Mouse (Mus musculus) testis, postnatal 10 days (tissue): Measurements from ENCODE around the gene Egln3.
A peak's percentile ranks its signal among the peaks of the same experiment; 100 is the strongest.

ENCODE experiments used
- DNase-seq: peaks from one replicate; pipeline ENCODE4 v3.0.0; 2021; ENCODE audit warnings: low spot score

The Egln3 gene

DNA sequence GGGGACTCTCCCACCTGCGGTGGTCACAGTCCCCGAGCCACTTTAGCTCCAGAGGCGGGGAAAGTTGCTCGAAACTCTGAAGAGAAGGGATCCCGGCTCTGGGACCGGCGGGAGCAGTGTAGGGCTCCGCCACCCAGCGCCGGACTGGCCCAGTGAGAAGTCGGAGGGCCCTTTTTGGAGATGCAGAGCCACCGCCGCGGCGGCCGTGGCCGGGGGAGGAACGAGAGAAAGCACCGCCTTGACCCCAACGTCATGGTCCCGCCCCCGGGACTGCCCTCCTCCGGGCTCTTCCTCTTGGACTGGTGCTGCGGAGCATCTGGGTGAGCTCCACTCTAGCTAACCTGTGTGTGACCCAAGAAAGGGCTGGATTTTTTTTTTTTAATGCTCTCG, at the start of gene Egln3:
TSS of gene Egln3 (minus strand) at position 205 of the 390 bp plus-strand sequence.
- DNase-seq = peak; percentile 92

DNA sequence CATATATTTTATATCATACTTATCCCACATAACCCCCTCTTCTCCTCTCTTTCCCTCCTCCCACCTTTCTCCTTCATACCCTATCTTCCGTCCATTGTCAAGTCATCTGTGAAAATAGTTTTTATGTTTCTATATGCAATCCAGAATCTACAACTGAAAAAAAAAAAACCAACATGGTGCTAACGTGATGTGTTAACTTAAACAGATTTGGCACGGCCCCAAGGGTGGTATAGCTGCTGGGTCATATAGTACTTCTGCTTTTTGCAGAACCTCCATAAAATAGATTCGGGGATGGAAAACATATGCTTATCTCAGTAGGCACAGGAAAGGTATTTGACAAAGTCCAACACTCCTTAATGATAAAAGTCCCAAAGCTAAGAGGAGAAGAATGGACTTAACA, 49.8 kb upstream of the Egln3 start:
- DNase-seq = no peak

DNA sequence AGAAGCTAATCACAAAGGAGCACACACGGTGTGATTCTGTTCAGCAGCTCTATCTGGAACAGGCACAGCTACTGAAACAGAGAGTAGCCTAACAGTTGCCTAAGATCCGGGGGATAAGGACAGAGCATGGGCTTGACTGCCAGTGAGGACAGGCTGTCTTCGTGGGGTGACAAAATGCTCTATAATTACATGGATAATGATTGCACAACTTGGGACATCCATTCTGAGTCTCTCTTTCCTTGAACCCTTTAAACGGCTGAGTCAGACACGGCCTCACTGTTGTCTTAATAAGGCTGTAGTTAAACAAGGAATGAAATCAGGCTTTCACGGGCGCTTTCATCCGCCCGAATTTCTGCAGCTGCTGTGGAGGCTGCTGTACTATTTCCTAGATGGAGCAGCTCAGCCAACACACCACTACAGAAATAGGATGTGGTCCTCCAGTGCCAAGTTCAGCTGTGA, 48.3 kb upstream of the Egln3 start:
- DNase-seq = no peak

DNA sequence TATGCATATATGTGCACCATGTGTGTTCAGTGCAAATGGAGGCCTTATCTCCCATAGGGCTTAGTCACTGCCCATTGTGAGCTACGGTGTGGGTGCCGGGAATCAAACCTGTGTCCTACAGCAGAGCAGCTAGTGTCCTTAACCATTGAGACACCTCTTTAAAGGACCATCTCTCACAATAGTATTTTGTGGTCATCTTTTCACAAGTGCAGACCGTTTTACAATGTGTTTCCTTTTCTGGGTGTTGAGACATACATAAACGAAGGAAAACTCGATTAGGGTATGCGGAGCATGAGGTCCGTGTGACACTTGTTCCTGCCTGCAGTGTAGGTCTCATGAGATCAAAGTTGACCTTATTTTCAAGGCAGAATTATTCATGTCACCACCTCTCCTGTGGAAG, 44.2 kb upstream of the Egln3 start:
- no peak for DNase-seq

DNA sequence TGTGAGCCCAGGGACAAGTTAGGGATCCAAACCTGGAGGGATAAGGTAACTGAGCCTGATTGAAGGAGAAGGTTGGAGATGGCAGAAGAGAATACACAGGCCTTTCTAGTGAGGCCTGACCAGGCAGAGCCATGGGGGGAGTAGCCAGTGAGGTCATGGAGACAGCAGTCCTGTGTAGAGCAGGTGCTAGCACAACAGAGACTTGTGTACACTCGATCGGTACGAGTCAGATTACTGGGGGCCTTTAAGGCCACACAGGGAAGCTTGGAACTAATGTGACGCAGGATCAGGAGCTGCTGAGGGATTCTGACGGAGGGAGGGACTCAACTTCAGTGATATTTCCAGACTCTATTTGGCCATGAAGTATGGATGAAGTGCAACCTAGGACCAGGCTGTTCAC, 39.5 kb upstream of the Egln3 start:
- no peak for DNase-seq

DNA sequence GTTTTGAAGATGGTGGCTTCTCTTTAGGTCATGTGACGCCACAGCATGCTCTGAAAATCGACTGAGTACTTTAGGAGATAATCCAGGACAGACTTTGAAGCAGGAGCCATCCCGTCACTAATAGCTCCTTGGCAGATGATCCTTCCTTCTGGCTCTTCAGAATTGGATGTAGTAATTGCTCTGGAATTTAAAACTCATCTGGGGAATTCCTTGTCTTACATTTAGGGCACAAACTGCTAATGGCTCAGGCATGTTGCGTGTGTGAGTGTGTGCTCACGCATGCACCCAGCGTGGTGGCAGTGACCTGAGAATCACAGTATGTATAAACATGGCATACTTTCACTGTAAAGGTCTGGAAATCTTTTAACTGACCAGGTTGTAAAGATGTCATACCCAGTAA, 38.3 kb upstream of the Egln3 start:
- DNase-seq = no peak

DNA sequence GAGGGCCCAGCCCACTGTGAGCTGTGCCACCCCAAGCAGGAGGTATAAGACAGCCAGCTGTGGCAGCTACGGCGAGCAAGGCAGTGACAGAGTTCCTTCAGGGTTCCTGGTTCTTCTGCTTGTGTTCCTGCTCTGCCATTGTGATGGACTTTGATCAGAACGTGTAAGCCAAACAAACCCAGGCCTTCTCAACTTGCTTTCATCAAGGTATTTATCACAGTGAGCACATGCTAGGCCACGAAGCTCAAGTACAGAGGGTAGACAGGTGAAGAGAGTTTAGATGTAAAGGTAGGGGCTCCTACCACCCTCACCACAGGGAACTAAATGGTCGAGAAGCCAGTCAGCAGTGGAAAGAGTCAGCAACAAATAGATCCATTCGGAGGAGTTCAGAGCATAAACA, 30.1 kb upstream of the Egln3 start:
- DNase-seq = no peak

DNA sequence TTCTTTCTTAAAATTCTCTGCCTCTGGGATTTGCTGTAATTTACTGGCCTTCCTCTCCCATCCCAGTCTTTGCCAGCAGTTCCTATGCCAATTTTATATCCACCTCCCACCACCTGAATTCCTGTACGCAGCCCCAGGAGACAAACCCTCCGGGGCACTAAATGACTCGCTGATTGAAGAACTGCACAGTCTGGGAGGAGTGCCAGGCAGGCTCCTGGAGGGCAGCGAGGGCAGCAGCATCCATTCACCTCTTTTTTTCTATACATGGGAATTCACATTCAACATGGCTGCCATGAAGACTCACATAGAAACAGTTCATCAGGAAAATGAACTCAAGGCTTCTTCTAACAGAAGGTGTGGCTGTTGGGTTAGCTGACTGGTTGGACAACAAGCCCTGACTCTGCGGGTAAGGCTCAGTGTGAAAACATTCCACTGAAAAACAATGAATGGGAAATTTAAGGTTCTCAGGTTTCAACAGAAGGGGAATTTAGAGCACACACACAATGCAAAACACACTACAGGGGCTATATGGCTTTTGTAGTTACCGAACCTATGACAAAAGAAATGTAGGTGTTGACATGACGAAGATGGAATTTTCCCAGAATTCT, 29.4 kb upstream of the Egln3 start:
- no peak for DNase-seq

DNA sequence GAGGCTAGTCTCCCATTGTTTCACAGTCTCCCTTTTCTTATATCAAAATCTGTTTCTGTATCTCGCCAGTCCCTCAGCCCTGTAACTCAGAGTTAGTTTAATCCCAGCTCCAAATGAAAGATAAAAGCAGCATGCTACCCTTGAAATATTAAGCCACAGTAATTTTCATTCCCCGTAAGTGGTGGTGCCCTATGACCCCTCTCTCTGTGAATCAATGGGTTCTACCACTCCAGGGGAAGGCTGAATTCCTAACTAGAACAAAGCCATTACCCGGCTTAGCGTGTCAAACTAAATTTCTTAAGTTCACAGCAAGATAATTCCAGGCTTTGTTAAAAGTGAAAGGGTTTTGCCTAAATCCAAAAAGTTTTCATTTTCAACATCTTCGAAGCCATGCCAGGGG, 28.8 kb upstream of the Egln3 start:
- DNase-seq = no peak

DNA sequence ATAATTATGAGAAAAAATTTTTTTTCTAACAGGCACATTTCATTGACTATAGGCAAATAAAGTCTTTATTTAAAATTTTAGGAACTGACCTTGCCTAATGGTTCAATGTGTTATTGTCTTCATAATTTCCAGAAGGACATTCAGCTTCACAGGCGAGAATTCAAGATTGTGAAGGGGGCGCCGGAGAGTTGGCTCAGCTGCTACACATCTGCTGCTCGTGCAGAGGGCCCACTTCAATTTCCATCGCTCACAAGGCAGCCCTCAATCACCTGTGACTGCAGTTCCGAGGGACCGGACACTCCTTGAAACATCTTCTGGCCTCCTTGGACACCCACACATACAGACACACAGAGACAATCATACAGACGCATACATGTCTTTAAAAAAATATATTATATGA, 23.9 kb upstream of the Egln3 start:
- no peak for DNase-seq

DNA sequence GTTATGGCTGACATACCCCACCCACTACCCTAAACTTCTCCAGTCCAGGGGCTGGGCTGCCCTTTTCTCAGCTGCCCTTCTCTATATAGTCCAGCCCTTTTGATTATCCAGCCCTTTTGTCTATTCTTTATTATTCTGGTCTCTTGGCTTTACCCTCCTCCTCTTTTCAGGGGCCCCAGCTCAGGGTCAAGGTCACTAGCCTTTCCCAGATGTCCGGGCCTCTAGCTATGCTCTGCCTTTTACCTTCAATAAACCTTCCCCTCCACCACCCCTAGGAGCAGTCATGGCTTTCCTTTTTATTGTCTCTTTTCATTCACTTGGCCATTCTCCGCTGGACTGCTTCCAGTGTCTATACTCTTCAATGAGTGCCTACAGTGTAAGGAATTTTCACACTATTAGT, 22.7 kb upstream of the Egln3 start:
- DNase-seq = no peak

DNA sequence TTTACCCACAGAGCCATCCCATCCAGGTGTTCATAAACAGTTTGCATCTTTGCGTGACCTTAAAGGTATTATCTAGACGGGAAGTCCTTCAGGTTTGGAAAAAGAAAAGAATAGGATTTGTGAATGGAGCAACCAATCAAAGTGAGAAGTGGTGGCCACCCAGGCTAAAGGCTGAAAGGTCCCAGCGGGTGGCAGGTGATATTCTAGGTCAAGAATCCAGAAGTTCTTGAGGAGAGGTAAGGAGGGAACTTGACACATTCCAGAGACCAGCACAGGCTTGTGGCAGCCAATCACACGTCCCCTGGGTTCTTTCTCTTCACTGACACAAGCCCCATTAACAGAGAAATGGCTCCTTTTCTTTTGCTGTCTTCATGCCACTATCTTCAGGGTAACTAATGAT, 21.9 kb upstream of the Egln3 start:
- DNase-seq = no peak

DNA sequence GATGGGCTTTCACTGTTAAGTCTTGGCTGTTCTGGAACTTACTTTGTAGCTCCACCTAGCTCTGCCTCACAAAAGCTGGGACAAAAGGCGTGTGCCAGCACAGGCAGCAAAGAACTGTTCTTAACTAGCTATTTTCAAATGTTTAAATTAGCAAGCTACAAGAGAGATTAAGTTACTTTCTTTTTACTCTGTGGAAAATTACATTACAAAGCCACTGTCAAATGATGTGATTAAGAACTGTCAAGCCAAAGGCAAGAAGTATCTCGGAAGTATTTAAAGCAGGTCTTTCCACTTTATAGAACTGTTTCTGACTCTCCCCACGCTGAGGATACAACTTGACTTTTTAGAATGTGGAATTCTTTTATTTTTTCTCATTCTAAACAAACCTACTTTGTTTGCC, 21.4 kb upstream of the Egln3 start:
- no peak for DNase-seq

DNA sequence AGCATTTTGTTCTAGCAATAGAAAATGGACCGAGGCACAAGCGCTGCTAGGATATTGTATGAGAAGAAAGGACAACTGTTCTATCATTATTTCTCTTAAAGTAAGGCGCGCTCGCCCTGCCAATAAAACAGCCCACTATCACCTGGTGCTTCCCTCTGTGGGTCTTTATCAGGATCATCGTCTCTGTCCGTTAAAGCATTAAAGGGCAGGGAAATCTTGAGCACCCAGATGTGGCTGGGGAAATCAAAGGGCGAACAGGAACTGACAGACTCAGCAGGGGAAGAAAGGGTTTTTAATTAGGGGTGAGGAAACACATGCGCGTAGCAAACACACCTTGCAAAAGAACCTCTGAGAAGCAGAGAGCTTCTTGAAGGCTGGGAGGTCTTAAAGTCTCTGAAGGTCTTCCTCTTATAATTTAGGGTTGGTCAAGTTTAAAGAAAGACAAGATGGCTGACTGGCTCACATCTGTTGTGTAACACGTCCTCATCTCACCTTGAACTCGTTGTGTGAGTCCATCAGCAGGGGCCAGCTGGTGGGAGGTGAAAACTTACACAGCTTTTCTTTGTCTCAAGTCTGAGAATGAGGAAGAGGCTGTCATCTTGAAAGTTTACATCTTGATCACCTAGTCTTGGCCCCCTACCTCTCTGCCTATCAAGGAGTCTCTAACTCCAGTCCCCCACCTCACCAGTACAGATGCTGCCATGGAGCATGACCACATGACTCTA, 18.5 kb upstream of the Egln3 start:
- no peak for DNase-seq

DNA sequence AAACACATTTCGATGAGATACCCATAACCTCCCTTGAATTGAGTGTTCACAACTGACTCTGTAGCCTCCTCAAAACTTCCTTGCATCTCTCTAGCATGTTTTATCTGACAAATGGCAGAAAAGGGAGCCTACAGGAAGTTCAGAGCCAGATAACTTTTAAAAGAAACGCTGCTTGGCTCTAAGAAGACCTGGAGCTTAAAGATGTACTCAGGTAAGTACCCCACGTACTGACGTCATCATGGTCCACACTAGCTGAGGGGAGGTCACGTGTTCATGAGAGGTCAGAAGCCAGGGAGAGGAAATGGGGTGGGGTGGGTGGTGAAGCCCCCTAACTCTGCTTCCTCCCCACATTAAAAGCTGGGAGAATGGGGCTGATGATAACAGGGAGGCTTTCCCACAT, 13.0 kb upstream of the Egln3 start:
- DNase-seq = no peak

DNA sequence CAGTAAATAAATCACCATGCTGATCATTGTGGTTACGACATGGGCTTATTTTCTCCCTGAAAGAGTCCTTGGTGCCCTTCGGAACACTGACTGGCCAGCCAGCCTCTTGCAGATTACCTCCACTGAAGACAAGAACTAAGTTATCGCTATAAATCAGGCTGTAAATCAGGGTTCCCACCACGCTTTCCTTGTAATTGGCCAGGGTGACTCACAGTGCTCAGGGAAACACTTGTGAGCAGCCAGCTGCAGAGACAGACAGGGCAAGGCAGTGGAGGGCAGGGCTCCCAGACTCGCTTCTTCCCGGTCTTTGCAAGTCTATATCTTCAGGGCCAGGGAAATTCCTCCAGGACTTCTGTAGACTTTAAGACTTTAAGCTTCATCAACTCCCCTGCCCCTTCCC, 10.8 kb upstream of the Egln3 start:
- no peak for DNase-seq

DNA sequence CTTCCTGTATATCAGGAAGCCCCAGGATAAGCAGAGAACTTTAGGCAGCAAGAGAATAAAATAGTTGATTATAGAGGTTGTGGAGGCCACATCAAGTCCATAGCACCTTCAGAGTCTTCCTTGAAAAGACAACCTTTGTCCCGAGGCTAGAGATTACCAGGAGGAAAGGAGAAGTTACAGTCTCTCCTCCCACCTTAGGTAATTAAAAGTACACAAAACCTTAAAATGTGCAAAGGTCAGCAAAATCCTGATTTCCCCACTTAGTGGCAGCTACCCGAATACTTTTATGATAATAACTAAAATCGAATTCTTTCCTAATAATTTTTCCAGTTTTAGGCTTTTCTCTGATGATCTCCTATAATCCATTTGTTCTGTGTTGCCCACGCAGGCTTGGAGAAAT, 10.2 kb upstream of the Egln3 start:
- no peak for DNase-seq

DNA sequence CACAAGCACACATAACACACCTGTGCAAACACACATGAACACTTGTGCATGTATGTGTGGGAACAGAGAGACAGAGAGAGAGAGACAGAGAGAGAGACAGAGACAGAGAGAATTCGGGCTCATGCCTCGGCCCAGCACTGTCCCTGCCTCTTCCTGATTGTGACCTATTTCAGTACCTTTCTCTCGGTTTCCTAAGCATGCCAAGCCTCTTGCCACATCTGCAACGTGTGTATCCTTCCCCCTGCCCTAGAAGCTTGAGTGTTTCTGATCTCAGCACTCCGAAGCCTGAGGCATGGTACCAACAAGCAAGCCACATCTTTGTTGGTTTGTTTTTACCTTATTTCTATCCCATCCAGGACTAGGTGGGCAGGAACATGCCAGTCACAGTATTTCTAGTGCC, 9.6 kb upstream of the Egln3 start:
- no peak for DNase-seq

DNA sequence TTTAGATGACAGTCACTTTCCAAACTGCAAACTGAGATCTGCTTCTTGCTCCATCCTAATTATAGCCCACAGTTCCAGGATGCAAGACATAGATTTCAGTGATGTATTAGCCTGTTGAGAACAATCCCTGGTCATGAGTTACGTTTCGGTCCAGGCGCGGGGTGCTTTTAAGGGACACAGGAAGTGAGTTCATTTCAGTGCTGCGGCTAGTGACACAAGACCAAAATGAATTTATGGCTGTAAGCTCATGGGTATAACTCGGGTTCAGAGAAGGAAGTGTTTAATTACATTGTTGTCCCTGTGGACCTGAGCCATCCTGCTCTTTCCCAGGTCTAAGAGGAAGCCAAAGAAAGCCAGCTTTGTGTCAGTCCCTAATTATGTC, 5.5 kb upstream of the Egln3 start:
- no peak for DNase-seq

DNA sequence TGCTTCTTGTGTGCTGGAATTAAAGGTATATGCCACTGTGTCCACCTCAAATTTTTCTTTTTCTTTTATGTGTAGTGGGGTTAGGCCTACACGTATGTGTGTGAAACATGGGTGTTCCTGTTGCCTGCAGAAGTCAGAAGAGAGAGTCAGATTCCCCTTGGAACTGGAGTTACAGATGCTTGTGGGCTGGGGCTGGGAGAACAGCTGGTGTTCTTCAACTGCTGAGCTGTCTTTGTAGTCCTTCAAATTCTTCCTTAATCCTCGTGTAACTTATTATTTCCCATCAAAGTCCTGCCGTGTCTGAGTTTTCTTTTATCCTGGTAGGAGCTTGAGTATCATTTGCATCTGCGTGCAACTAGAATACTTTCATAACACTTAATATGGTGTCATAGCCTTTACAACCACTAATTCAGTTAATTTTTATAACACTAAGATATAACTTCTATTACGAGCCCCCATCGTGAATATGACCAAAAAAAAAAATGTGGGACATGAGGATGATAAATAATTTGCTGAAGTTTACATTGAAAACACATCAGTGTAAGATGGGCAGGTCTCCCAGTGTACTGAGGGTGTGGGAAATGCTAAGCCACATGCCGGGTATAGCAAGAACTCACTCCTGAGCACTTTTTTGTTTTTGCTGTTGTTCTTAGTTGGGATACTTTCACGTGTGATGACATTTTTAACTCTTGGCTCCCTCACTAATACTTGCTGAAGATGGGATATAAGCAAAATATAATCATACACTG, 4.9 kb upstream of the Egln3 start:
- DNase-seq = no peak

DNA sequence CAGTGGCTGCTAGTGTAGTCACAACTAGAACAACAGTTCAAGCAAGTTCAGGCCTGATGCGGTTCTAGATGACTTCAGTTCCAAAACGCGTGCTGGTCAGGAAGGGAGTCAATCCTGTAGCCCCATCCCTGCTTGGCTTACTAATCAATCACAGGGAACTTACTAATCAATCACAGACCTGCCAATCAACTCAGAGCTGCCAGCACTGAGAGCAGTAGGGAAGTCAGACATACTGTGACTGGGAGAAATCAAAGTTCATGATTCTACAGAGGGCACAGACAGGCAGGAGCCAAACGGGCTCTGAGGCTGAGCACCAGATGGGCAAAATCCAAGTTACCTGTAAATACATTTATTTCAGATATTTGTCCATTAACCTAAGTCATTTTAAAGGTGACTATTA, 2.1 kb upstream of the Egln3 start:
- no peak for DNase-seq

DNA sequence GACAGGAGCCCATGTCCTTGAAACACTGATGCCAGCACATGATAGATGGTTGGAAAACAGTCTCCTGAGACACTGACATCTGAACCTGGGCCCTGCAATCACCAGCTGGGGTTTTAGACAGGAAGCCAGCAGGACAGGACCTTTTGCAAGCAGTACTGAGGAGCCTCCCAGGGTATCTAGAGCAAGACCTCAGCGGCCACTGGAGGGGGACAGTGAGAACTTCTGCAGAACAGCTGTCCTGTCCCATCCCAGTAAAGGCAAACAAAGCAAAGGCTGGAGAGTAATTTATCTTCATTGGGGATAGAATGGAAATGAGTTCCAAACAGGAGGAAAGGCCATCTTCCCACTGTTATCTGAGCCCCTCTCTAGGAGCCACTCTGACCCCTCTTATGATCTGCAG, 1.5 kb upstream of the Egln3 start:
- DNase-seq = peak; percentile 79
